Mouse (Mus musculus): Measurements from ENCODE around the gene Fig4. TPM values are rescaled to one million over a fixed set of nuclear protein-coding genes. Genes with fewer than 3 reads are reported as not detected.

Fig4 gene
- polyA plus RNA-seq (2015; fragmentation: Nextera tagmentation; extraction: Ambion mirVana), result 16.9 and 17.6 TPM in 2 replicates

- Histone ChIP-seq H3K9ac (ENCODE audit: low read length) (peak within 1 kb of the TSS; percentile 84), H3K4me3 (ENCODE audit: low read length) (peak within 1 kb of the TSS; percentile 93), H3K4me1 (replicated peaks; ENCODE audit: control insufficient read depth, insufficient read depth, low read length) (peaks cover 7% of the 10 kb centered on the region; the same call in 1 of the 2 replicates), H3K27ac (ENCODE audit: low read length) (peak within 1 kb of the TSS; percentile 46), H3K36me3 (ENCODE audit: control insufficient read depth, insufficient read depth, low read length) (no peaks in the 10 kb centered on the region), H3K27me3 (ENCODE audit: control insufficient read depth, insufficient read depth, low read depth, low read length) (no peaks in the 10 kb centered on the region), H3K4me2 (ENCODE audit: low read depth, low read length) (peak within 1 kb of the TSS; percentile 77), H3K9me3 (ENCODE audit: control insufficient read depth, low read length) (no peaks in the 10 kb centered on the region)
- 0% methylated on average over 37 of the region's 38 CpGs for WGBS
- ATAC-seq (ENCODE audit: low read depth), result peak; percentile 96
These were observed at the start of gene Fig4 for GRCm38 (mm10) chr10:41302689-41303431. TSS of gene Fig4 (minus strand) at chr10:41303260.

- H3K36me3 ChIP-seq (ENCODE audit: control insufficient read depth, insufficient read depth, low read length), result no peaks in the 10 kb centered on the region
- no peak overlapping the region for H3K27ac ChIP-seq (ENCODE audit: low read length)
- no peak for ATAC-seq (ENCODE audit: low read depth)
- no peak overlapping the region for H3K4me3 ChIP-seq (ENCODE audit: low read length)
- 78% methylated on average over 7 of the region's 7 CpGs for WGBS
- H3K9me3 ChIP-seq (ENCODE audit: control insufficient read depth, low read length), result no peaks in the 10 kb centered on the region
- no peak overlapping the region for H3K4me2 ChIP-seq (ENCODE audit: low read depth, low read length)
- H3K9ac ChIP-seq (ENCODE audit: low read length), result no peak overlapping the region
- H3K4me1 ChIP-seq (replicated peaks; ENCODE audit: control insufficient read depth, insufficient read depth, low read length), result no peaks in the 10 kb centered on the region
- H3K27me3 ChIP-seq (ENCODE audit: control insufficient read depth, insufficient read depth, low read depth, low read length), result no peaks in the 10 kb centered on the region
These were observed 38.3 kb upstream of the Fig4 start for GRCm38 (mm10) chr10:41341346-41341745.

GRCm38 (mm10) chr10:41332533-41333043, 29.5 kb upstream of the Fig4 start:
- H3K4me3 ChIP-seq (ENCODE audit: low read length), result no peak overlapping the region
- no peaks in the 10 kb centered on the region for H3K27me3 ChIP-seq (ENCODE audit: control insufficient read depth, insufficient read depth, low read depth, low read length)
- H3K9ac ChIP-seq (ENCODE audit: low read length), result no peak overlapping the region
- WGBS, result 78% methylated on average over 2 of the region's 2 CpGs
- no peak overlapping the region for H3K4me2 ChIP-seq (ENCODE audit: low read depth, low read length)
- no peaks in the 10 kb centered on the region for H3K36me3 ChIP-seq (ENCODE audit: control insufficient read depth, insufficient read depth, low read length)
- H3K4me1 ChIP-seq (replicated peaks; ENCODE audit: control insufficient read depth, insufficient read depth, low read length), result no peaks in the 10 kb centered on the region
- H3K27ac ChIP-seq (ENCODE audit: low read length), result no peak overlapping the region
- H3K9me3 ChIP-seq (ENCODE audit: control insufficient read depth, low read length), result no peaks in the 10 kb centered on the region
- no peak for ATAC-seq (ENCODE audit: low read depth)

GRCm38 (mm10) chr10:41315866-41316265, 12.8 kb upstream of the Fig4 start:
- Histone ChIP-seq H3K36me3 (ENCODE audit: control insufficient read depth, insufficient read depth, low read length) (no peaks in the 10 kb centered on the region), H3K4me3 (ENCODE audit: low read length) (no peak overlapping the region), H3K9ac (ENCODE audit: low read length) (no peak overlapping the region), H3K27me3 (ENCODE audit: control insufficient read depth, insufficient read depth, low read depth, low read length) (no peaks in the 10 kb centered on the region), H3K4me2 (ENCODE audit: low read depth, low read length) (no peak overlapping the region), H3K4me1 (replicated peaks; ENCODE audit: control insufficient read depth, insufficient read depth, low read length) (no peaks in the 10 kb centered on the region), H3K27ac (ENCODE audit: low read length) (no peak overlapping the region), H3K9me3 (ENCODE audit: control insufficient read depth, low read length) (no peaks in the 10 kb centered on the region)
- ATAC-seq (ENCODE audit: low read depth), result no peak
- whole genome bisulfite sequencing, result 67% methylated on average over 3 of the region's 3 CpGs

GRCm38 (mm10) chr10:41308205-41308604, 5.1 kb upstream of the Fig4 start:
- Histone ChIP-seq H3K9ac (ENCODE audit: low read length) (no peak overlapping the region), H3K27ac (ENCODE audit: low read length) (no peak overlapping the region), H3K4me2 (ENCODE audit: low read depth, low read length) (no peak overlapping the region), H3K36me3 (ENCODE audit: control insufficient read depth, insufficient read depth, low read length) (no peaks in the 10 kb centered on the region), H3K4me1 (replicated peaks; ENCODE audit: control insufficient read depth, insufficient read depth, low read length) (no peaks in the 10 kb centered on the region), H3K9me3 (ENCODE audit: control insufficient read depth, low read length) (no peaks in the 10 kb centered on the region), H3K4me3 (ENCODE audit: low read length) (no peak overlapping the region), H3K27me3 (ENCODE audit: control insufficient read depth, insufficient read depth, low read depth, low read length) (no peaks in the 10 kb centered on the region)
- 71% methylated on average over 4 of the region's 4 CpGs for WGBS
- ATAC-seq (ENCODE audit: low read depth), result no peak

GRCm38 (mm10) chr10:41304961-41305455, 1.9 kb upstream of the Fig4 start:
- H3K9ac ChIP-seq (ENCODE audit: low read length), result no peak overlapping the region
- H3K36me3 ChIP-seq (ENCODE audit: control insufficient read depth, insufficient read depth, low read length), result no peaks in the 10 kb centered on the region
- H3K9me3 ChIP-seq (ENCODE audit: control insufficient read depth, low read length), result no peaks in the 10 kb centered on the region
- WGBS, result 67% methylated on average over 9 of the region's 9 CpGs
- no peak overlapping the region for H3K4me3 ChIP-seq (ENCODE audit: low read length)
- no peak overlapping the region for H3K4me2 ChIP-seq (ENCODE audit: low read depth, low read length)
- H3K27ac ChIP-seq (ENCODE audit: low read length), result no peak overlapping the region
- H3K4me1 ChIP-seq (replicated peaks; ENCODE audit: control insufficient read depth, insufficient read depth, low read length), result peaks cover 7% of the 10 kb centered on the region; the same call in 1 of the 2 replicates
- no peak for ATAC-seq (ENCODE audit: low read depth)
- no peaks in the 10 kb centered on the region for H3K27me3 ChIP-seq (ENCODE audit: control insufficient read depth, insufficient read depth, low read depth, low read length)

- Histone ChIP-seq H3K27me3 (ENCODE audit: control insufficient read depth, insufficient read depth, low read depth, low read length) (no peaks in the 10 kb centered on the region), H3K4me1 (replicated peaks; ENCODE audit: control insufficient read depth, insufficient read depth, low read length) (peaks cover 7% of the 10 kb centered on the region; the same call in 1 of the 2 replicates), H3K36me3 (ENCODE audit: control insufficient read depth, insufficient read depth, low read length) (no peaks in the 10 kb centered on the region), H3K4me2 (ENCODE audit: low read depth, low read length) (peak within 1 kb of the TSS; percentile 77), H3K9ac (ENCODE audit: low read length) (peak within 1 kb of the TSS; percentile 84), H3K27ac (ENCODE audit: low read length) (peak within 1 kb of the TSS; percentile 46), H3K9me3 (ENCODE audit: control insufficient read depth, low read length) (no peaks in the 10 kb centered on the region), H3K4me3 (ENCODE audit: low read length) (peak within 1 kb of the TSS; percentile 93)
- WGBS, result under 1% methylated on average over 25 of the region's 25 CpGs
- peak; percentile 88 for ATAC-seq (ENCODE audit: low read depth)
These were observed 782 bp upstream of the Fig4 start, which contains the start of gene Ak9 for GRCm38 (mm10) chr10:41303639-41304444. TSS of gene Ak9 (plus strand) at chr10:41303980.

GRCm38 (mm10) chr10:41300161-41300560, 2.9 kb downstream of the Fig4 start:
- H3K36me3 ChIP-seq (ENCODE audit: control insufficient read depth, insufficient read depth, low read length), result no peaks in the 10 kb centered on the region
- WGBS, result 46% methylated on average over 1 of the region's 1 CpGs
- H3K4me1 ChIP-seq (replicated peaks; ENCODE audit: control insufficient read depth, insufficient read depth, low read length), result peaks cover 7% of the 10 kb centered on the region; the same call in 1 of the 2 replicates
- H3K27me3 ChIP-seq (ENCODE audit: control insufficient read depth, insufficient read depth, low read depth, low read length), result no peaks in the 10 kb centered on the region
- H3K4me2 ChIP-seq (ENCODE audit: low read depth, low read length), result no peak overlapping the region
- ATAC-seq (ENCODE audit: low read depth), result no peak
- H3K9ac ChIP-seq (ENCODE audit: low read length), result no peak overlapping the region
- no peak overlapping the region for H3K4me3 ChIP-seq (ENCODE audit: low read length)
- no peak overlapping the region for H3K27ac ChIP-seq (ENCODE audit: low read length)
- H3K9me3 ChIP-seq (ENCODE audit: control insufficient read depth, low read length), result no peaks in the 10 kb centered on the region

GRCm38 (mm10) chr10:41295145-41295544, 7.9 kb downstream of the Fig4 start:
- Histone ChIP-seq H3K4me3 (ENCODE audit: low read length) (no peak overlapping the region), H3K27me3 (ENCODE audit: control insufficient read depth, insufficient read depth, low read depth, low read length) (no peaks in the 10 kb centered on the region), H3K9me3 (ENCODE audit: control insufficient read depth, low read length) (no peaks in the 10 kb centered on the region), H3K36me3 (ENCODE audit: control insufficient read depth, insufficient read depth, low read length) (no peaks in the 10 kb centered on the region), H3K4me1 (replicated peaks; ENCODE audit: control insufficient read depth, insufficient read depth, low read length) (peaks cover 9% of the 10 kb centered on the region), H3K9ac (ENCODE audit: low read length) (no peak overlapping the region), H3K27ac (ENCODE audit: low read length) (no peak overlapping the region), H3K4me2 (ENCODE audit: low read depth, low read length) (no peak overlapping the region)
- WGBS, result 31% methylated on average over 7 of the region's 7 CpGs
- ATAC-seq (ENCODE audit: low read depth), result no peak
